Mouse (Mus musculus) granulocyte monocyte progenitor cell, adult 5-6 weeks (primary cell): ENCODE data around the gene Fhod1. TPM values are rescaled to one million over a fixed set of nuclear protein-coding genes. Genes with fewer than 3 reads are reported as not detected.

Source experiments
- total RNA-seq, 2 experiments: library from RNA; stranded (forward) in 1 of 2; stranded (reverse) in 1 of 2; fragments of 200-712, 200-1000 nt in 1 of 2; fragments of >200 nt in 1 of 2; fragmentation: Nextera tagmentation in 1 of 2; gene quantifications; 2 replicates each; pipeline ENCODE4 v1.2.3; 2014 to 2017

Fhod1 gene
- total RNA-seq, 2 experiments from 2014 or later, result 2.6 to 7.0 TPM

Other genes starting within 250 kb of the Fhod1 start
- not detected in 2 replicates for gene Ces4a, start 216.2 kb downstream of the Fhod1 start, total RNA-seq (2014; fragmentation: Nextera tagmentation)
- gene Ces4a, start 216.2 kb downstream of the Fhod1 start, total RNA-seq (2017), result not detected in 2 replicates
- gene Cbfb, start 177.3 kb downstream of the Fhod1 start, total RNA-seq (2014; fragmentation: Nextera tagmentation), result 119 and 135 TPM in 2 replicates
- 177 and 185 TPM in 2 replicates for gene Cbfb, start 177.3 kb downstream of the Fhod1 start, total RNA-seq (2017)
- 30.9 and 41.0 TPM in 2 replicates for gene D230025D16Rik, start 122.8 kb downstream of the Fhod1 start, total RNA-seq (2014; fragmentation: Nextera tagmentation)
- gene D230025D16Rik, start 122.8 kb downstream of the Fhod1 start, total RNA-seq (2017), result 21.8 and 25.7 TPM in 2 replicates
- 0.32 TPM in 1 of 2 replicates, not detected in the other for gene B3gnt9, start 92.8 kb downstream of the Fhod1 start, total RNA-seq (2014; fragmentation: Nextera tagmentation)
- 1.0 TPM in 1 of 2 replicates, not detected in the other for gene B3gnt9, start 92.8 kb downstream of the Fhod1 start, total RNA-seq (2017)
- gene Tradd, start 83.3 kb downstream of the Fhod1 start, total RNA-seq (2014; fragmentation: Nextera tagmentation), result 8.7 and 9.4 TPM in 2 replicates
- 15.8 and 21.0 TPM in 2 replicates for gene Tradd, start 83.3 kb downstream of the Fhod1 start, total RNA-seq (2017)
- 0.21 and 4.4 TPM in 2 replicates for gene Fbxl8, start 83.3 kb downstream of the Fhod1 start, total RNA-seq (2014; fragmentation: Nextera tagmentation)
- 1.7 and 3.6 TPM in 2 replicates for gene Fbxl8, start 83.3 kb downstream of the Fhod1 start, total RNA-seq (2017)
- not detected in 2 replicates for gene Hsf4, start 78.2 kb downstream of the Fhod1 start, total RNA-seq (2014; fragmentation: Nextera tagmentation)
- gene Hsf4, start 78.2 kb downstream of the Fhod1 start, total RNA-seq (2017), result not detected in 2 replicates
- gene Nol3, start 71.8 kb downstream of the Fhod1 start, total RNA-seq (2014; fragmentation: Nextera tagmentation), result not detected in 2 replicates
- gene Nol3, start 71.8 kb downstream of the Fhod1 start, total RNA-seq (2017), result not detected in 2 replicates
- 2.7 and 4.0 TPM in 2 replicates for gene 4931428F04Rik, start 58.1 kb downstream of the Fhod1 start, total RNA-seq (2014; fragmentation: Nextera tagmentation)
- gene 4931428F04Rik, start 58.1 kb downstream of the Fhod1 start, total RNA-seq (2017), result 0.56 and 0.93 TPM in 2 replicates
- gene Exoc3l, start 51.9 kb downstream of the Fhod1 start, total RNA-seq (2014; fragmentation: Nextera tagmentation), result not detected in 2 replicates
- gene Exoc3l, start 51.9 kb downstream of the Fhod1 start, total RNA-seq (2017), result 0.60 and 2.5 TPM in 2 replicates
- 139 and 170 TPM in 2 replicates for gene E2f4, start 50.3 kb downstream of the Fhod1 start, total RNA-seq (2014; fragmentation: Nextera tagmentation)
- gene E2f4, start 50.3 kb downstream of the Fhod1 start, total RNA-seq (2017), result 44.3 and 50.9 TPM in 2 replicates
- gene Elmo3, start 42.4 kb downstream of the Fhod1 start, total RNA-seq (2014; fragmentation: Nextera tagmentation), result 2.6 and 5.6 TPM in 2 replicates
- 0.05 and 3.2 TPM in 2 replicates for gene Elmo3, start 42.4 kb downstream of the Fhod1 start, total RNA-seq (2017)
- gene Lrrc29, start 21.7 kb downstream of the Fhod1 start, total RNA-seq (2014; fragmentation: Nextera tagmentation), result 5.2 and 5.3 TPM in 2 replicates
- gene Lrrc29, start 21.7 kb downstream of the Fhod1 start, total RNA-seq (2017), result 2.0 and 2.3 TPM in 2 replicates
- gene Tmem208, start 21.6 kb downstream of the Fhod1 start, total RNA-seq (2014; fragmentation: Nextera tagmentation), result 82.8 and 106 TPM in 2 replicates
- gene Tmem208, start 21.6 kb downstream of the Fhod1 start, total RNA-seq (2017), result 37.1 and 64.8 TPM in 2 replicates
- gene Slc9a5, start 890 bp upstream of the Fhod1 start, total RNA-seq (2014; fragmentation: Nextera tagmentation), result 0.82 and 3.8 TPM in 2 replicates
- 0.41 and 0.73 TPM in 2 replicates for gene Slc9a5, start 890 bp upstream of the Fhod1 start, total RNA-seq (2017)
- gene Plekhg4, start 25.3 kb upstream of the Fhod1 start, total RNA-seq (2014; fragmentation: Nextera tagmentation), result 0.47 TPM in 1 of 2 replicates, not detected in the other
- 0.09 TPM in 1 of 2 replicates, not detected in the other for gene Plekhg4, start 25.3 kb upstream of the Fhod1 start, total RNA-seq (2017)
- not detected in 2 replicates for gene Kctd19, start 65.5 kb upstream of the Fhod1 start, total RNA-seq (2014; fragmentation: Nextera tagmentation)
- not detected in 2 replicates for gene Kctd19, start 65.5 kb upstream of the Fhod1 start, total RNA-seq (2017)
- gene Lrrc36, start 65.6 kb upstream of the Fhod1 start, total RNA-seq (2014; fragmentation: Nextera tagmentation), result 0.36 TPM in 1 of 2 replicates, not detected in the other
- not detected in 2 replicates for gene Lrrc36, start 65.6 kb upstream of the Fhod1 start, total RNA-seq (2017)
- not detected in 2 replicates for gene Tppp3, start 123.6 kb upstream of the Fhod1 start, total RNA-seq (2014; fragmentation: Nextera tagmentation)
- not detected in 2 replicates for gene Tppp3, start 123.6 kb upstream of the Fhod1 start, total RNA-seq (2017)
- gene Zdhhc1, start 148.9 kb upstream of the Fhod1 start, total RNA-seq (2014; fragmentation: Nextera tagmentation), result 1.8 and 10.4 TPM in 2 replicates
- gene Zdhhc1, start 148.9 kb upstream of the Fhod1 start, total RNA-seq (2017), result 3.6 and 4.6 TPM in 2 replicates
- not detected in 2 replicates for gene Hsd11b2, start 170.8 kb upstream of the Fhod1 start, total RNA-seq (2014; fragmentation: Nextera tagmentation)
- not detected in 2 replicates for gene Hsd11b2, start 170.8 kb upstream of the Fhod1 start, total RNA-seq (2017)
- 112 and 132 TPM in 2 replicates for gene Atp6v0d1, start 218.1 kb upstream of the Fhod1 start, total RNA-seq (2014; fragmentation: Nextera tagmentation)
- 47.1 and 47.3 TPM in 2 replicates for gene Atp6v0d1, start 218.1 kb upstream of the Fhod1 start, total RNA-seq (2017)